Mouse (Mus musculus): ENCODE measurements around the gene Tsnaxip1.

- TF ChIP-seq ZC3H11A (IDR thresholded peaks at IDR 0.05; ENCODE audit: borderline replicate concordance, low read depth, low read length) (no peak), HCFC1 (IDR thresholded peaks at IDR 0.05; ENCODE audit: borderline replicate concordance, insufficient read depth, low read length) (no peak), MAFK (IDR thresholded peaks at IDR 0.05; ENCODE audit: insufficient read depth, low read depth, low read length) (no peak)
Observed at GRCm38 (mm10) chr8:105811061-105811460, 16.5 kb upstream of the Tsnaxip1 start.

Data from ES-E14 (cell line).